Mouse (Mus musculus) adrenal gland, postnatal 10 days (tissue): ENCODE measurements around the gene Cnot6. TPM values are rescaled to one million over a fixed set of nuclear protein-coding genes. Genes with fewer than 3 reads are reported as not detected.
A peak's percentile ranks its signal among the peaks of the same experiment; 100 is the strongest.

Experiments
- DNase-seq: peaks from one replicate; pipeline ENCODE4 v3.0.0; 2021; ENCODE audit warnings: mixed read lengths
- long read RNA-seq, 2 experiments: library from polyadenylated mRNA; stranded (forward); transcript quantifications; one replicate each; pipeline ENCODE4 v2.0.0; 2021
- total RNA-seq, 2 experiments: library from RNA; stranded (reverse); gene quantifications; 2 replicates each; pipeline ENCODE4 v1.2.3; 2021

Cnot6 gene
- total RNA-seq = 10 to 100 TPM; 51.1 to 61.2 TPM
- long read RNA-seq, experiment 1, full-length matches to known transcripts = 27 of 36 reads
- long read RNA-seq, experiment 1, partial matches to known transcripts = 4 of 36 reads
- long read RNA-seq, experiment 1, other reads (novel, unspliced or antisense) = 5 of 36 reads
- long read RNA-seq, experiment 2, full-length matches to known transcripts = 13 of 18 reads
- long read RNA-seq, experiment 2, partial matches to known transcripts = 2 of 18 reads
- long read RNA-seq, experiment 2, other reads (novel, unspliced or antisense) = 3 of 18 reads

DNA sequence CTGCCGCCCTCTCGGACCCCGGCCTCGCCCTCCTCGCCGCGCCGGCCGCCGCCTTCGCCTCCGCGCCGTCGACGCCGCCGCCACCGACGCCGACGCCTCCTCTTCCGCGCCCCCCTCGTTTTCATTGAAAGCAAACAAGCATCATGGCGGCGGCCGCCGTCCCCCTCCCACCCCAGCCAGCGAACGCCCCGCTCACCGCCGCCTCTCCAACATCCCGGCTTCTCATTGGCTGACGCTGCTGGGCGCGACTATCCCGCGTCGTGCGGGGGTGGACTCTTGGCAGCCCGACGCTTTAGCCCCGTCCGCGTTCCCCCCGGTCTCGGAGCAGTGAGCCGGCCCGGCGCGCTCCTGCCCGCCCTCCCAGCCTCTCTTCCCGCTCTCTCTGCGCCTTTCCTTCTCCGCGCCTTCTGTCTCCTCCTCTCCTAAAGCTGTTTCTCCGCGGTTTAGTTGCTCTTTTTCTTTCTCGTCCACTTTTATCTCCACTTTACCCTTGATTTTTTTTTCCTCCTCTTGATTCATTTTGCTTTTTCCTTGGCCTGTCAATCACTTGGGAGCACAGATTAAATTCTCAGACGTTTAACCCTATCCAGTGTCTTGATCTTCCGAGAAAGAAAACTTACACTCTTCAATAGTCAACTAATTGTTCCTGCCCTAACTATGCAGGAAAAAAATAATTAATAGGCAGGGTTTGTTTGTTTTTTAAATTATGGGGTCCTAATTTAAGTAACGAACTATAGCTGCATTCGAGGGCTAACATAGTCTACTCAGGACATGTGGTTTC lies at the start of gene Cnot6:
Gene Cnot6, minus strand, starts transcription at position 169 of the 781 bp plus-strand sequence.
- DNase-seq = peak; percentile 99

DNA sequence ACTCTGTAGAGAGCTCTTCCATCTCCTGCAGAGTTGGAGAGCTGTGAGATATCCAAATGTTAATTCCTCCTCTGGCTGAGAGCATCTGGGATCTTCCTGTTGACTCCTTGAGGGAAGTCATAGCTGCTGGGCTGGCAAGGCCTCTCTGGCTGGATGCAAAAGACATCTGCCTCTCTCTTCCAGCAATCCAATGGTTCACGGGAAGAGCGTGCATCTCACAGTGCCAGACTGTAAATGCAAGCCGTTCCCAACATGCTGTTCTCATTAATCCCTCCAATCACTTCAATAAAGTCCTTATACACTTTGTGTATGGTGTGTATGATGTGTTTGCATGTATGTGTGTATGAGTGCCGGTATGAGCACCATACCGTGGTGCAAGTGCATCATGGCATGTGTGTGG lies 48.6 kb upstream of the Cnot6 start:
- DNase-seq = no peak

DNA sequence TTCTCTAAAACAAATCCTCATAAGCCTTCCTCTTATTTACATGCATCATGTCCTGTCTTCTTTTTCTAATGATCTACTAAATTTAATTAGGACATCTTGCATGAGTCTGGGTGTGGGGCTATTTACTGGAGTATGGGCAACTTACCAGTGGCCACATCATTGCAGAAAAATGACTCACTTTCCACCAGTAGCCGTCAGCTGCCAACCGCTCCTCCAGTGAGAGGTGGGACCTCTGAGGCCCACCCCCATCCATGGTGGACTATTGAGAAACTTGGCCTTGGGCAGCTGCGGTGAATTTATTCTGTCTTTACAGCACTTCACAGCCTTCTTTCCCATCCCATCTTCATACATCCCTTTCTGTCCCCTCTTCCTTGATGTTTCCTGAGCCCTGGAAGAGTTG lies 45.6 kb upstream of the Cnot6 start:
- no peak for DNase-seq

DNA sequence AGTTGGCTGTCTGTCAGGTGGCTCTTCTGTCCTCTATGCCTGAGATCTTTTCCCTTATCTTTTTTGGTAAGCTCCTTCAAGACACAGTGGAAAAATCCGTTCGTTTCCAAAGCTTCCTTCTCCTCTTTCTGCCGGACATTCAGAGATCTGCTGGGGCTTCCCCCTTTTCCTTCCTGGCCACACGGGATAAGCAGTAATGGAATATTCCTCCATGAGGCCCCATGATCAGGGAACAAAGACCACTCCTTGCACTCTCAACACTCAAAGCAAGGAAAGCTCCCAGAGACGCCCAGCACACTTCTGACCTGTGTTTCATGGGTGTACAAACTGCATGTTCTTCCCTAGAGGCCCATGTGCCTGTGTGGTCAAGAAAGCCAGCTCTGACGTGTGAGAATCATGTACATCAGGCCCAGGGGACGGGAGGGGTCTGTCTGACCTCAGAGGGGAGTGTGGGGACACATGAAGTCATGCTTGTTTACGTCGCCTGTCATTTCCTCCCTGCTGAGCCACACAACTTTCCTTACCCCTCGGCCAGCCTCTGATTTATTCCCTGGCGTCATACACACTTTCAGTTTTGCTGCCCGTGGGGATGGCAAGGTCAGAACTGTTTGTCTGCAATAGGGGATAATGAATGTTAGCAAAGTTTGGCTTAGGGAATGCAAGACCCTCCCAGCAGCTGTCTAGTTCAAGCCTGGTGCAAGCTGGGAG lies 42.6 kb upstream of the Cnot6 start:
- DNase-seq = peak; percentile 62

DNA sequence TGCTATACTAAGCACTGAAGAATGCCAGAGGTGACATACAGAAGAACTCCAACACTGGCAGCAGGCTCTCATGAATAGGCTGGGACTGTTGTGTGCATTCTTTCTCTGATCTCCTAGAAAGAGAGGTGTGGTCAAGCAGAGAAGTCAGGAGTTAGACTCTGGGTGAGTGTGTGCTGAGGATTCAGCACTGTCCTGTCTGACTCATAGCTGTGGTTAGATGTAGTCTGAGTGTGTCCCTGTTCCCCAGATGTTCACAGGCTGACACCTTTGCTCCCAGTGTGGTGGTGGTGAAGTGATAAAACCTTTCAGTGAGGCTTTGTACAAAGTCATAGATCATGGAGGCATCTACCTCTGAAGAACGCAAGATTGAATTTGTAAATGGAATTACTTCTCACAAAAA lies 34.2 kb upstream of the Cnot6 start:
- DNase-seq = no peak

DNA sequence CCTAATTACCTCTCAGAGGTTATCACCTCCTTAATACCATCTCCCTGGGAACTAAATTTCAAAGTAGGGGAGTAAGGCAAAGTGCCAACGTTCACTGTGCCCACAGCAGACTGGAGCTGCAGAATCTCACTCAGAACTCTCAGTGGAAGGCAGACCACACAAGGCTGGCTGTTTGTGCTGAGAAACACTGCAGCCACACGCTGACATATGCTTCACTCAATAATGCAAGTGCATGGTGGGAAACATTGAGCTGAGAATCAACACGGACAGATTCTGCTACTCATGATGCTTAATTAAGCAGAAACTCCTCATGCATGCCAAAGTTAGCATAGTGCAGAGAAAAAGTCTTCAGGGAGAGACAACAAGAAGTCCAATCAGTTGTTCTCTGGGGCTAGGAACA lies 33.3 kb upstream of the Cnot6 start:
- no peak for DNase-seq

DNA sequence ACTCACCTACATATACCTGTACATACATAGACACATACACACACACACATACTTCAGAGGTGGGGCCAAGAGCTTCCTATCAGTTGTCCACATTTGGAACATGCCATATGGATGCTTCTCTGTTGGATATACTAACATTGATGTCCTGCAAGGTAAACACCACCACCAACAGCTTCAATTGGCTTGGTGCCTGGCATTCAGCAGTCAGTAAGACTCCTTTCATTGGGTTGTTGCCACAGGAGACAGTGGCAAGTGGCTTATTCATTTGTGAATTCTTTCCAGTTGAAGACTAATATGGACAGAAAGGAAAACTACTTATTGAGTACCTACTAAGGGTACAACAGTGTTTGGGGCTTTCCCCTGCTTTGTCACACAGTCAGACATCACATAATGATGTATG lies 32.5 kb upstream of the Cnot6 start:
- DNase-seq = no peak

DNA sequence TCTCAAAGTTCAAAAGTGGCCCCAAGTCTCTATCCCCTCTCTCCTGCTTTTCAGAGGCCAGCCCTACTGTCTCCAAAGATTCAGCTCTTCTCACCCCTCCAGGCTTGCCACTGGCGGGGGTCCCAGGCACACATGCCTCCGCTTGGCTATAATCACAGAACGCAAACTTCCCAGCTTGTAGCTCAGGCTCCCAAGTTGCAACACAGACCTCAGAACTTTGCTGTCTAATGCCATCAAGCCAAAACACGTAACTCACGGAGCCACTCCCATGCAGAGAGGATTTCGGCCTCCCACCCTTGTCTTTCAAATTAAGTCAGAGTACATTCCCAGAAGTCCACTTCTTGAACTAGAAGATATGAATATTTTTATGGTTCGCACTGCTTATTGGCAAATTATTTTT lies 31.1 kb upstream of the Cnot6 start:
- DNase-seq = no peak

DNA sequence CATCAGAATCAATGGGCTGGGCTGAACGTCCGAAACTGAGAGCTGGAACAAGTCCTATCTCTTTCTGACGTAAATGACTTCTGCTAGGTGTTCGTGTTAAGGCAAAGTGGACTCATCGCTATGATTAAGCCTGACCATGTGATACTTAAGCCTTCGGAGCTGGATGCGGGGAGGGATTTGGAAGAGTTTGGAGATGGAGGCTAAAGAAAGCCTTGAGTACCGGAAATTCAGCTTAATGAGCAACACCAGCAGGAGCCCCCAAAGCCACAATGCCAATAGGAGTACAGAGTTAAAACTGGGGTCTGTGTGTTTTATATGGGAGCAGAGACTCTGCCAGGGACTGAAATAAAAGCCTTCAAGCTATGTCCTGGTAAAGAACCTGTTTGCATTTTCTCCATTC lies 29.7 kb upstream of the Cnot6 start:
- no peak for DNase-seq

DNA sequence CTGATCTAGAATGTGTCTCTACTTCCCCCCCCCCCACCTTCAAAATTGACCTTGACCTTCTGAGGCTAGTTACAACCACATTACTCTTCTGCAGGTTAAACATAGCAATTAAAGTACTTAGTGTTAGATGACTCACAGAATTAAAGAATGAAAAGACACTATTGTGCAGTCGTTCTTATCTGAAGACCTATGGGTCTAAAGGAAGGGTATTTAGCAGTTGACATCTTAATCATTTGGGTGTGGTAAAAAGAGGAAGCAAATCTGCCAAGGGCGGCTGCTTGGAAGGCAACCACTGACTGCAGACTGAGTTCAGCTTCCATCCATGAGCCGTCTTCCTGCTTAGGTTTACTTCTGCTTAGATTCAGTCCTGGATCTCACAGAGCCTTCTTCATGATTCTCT lies 27.3 kb upstream of the Cnot6 start:
- no peak for DNase-seq

DNA sequence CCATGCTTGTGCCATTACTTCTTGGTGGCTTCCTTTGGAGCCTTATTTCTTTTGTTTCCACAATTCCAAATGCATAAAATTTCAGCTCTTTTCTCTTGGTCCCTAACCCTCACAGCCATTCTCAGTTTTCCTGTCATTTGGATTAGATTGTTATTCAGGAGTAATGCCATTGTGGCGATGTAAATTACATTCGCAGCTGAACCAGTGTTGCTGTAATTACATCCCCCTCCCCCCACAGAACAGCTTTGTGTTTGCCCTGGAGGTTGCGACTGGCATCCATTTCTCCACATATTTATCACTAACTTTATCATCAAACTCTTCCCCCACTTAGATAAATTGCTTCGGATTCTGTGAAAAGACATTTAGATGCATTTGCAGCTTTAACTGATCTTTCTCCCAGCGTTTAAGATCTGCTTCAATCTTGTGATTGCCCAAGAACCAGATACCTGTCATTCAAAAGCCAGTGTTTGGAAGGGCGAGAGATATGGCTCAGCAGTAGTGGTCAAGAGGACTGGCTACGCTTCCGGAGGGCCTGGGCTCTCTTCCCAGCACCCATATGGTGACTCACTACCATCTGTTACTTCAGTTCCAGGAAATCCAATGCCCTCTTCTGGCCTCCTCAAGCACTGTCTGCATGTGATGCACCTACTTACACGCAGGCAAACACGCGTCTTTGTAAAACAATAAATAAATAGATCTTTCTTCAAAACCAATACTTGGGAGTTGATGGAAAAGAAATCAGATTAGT lies 26.3 kb upstream of the Cnot6 start:
- DNase-seq = no peak

DNA sequence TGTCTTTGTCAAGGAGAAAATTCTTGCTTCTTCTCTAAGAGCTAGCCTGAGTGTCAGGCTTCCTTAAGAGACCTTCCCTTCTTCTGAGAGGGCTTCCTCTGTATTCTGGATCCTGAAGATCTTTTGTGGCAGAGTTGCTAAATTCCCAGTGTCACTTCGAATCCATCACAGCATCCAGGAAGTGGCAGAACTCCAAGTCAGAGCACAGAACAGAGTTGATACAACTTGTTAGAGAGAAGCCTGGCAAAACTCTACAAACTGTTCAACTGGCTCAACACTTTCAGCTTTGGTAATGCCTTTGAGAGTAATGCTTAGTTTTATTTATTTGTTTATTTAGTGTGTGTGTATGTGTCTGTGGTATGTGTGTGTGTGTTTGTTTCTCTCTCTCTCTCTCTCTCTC lies 25.1 kb upstream of the Cnot6 start:
- no peak for DNase-seq

DNA sequence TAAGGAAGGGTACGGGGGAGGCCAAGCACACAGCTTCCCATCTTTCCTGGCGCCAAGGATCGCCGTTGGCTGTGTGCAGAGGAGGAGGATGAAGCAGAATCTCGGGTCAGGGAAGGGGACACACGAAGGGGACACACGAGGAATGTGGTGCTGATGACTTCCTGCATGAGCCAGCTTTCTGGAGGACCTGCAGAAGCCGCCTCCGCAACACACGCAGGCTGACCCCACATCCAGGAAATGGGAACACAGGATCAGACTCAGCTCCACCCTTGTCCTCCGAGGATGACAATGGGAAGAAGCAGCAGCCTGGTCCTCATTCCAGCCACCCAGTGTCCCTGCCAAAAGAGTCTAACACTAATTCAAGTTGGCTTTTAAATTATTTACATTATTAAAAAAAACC lies 22.2 kb upstream of the Cnot6 start:
- DNase-seq = no peak

DNA sequence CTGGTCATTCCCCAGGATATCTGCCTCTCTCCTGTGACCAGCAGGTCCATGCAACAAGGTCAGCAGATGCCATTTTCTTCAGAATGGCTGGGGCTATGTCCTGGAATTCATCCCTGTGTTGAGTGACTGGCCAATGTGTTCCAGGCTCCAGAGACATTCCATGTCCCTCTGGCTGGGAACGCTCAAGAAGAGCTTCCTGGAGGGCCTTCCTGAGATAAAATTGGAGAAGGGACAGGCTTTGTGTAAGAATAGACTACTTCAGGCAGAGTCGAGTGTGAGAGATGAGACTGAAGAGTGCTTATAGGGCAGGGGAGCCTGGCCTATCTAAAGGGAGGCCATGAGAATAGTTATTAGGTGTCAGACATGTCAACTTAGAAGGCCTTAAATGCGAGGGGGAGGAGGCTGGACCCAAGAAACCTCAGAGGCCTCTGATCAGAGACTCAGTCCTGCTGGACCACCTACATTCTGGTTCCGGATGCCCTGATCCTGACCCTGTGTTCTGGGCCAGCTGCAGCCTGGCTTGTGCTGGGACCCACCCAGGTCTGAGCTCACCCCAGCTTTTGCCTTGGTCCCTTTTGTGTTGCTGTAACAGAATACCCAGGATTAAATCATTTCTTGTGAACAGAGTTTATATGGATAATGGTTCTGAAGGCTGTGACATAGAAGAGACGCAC lies 17.9 kb upstream of the Cnot6 start:
- DNase-seq = no peak

DNA sequence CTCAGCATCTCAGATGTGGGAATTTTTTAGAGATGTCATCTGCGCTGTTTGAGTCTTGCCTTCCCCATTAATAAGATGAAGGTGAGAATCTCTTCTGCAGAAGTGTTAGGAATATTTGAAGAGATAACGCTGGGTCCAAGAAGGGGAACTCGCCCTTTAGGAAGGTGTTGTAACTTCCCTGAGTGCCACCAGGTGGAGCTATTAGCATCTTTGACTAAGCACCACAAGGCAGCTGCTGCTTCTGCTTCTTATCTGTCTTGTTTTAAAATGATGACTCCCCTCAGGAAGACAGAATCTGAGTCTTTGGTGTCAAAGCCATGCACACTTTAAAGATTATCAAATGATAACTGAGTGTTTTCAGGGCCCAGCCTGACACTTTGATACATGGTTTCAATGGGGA lies 15.4 kb upstream of the Cnot6 start:
- DNase-seq = peak; percentile 70

DNA sequence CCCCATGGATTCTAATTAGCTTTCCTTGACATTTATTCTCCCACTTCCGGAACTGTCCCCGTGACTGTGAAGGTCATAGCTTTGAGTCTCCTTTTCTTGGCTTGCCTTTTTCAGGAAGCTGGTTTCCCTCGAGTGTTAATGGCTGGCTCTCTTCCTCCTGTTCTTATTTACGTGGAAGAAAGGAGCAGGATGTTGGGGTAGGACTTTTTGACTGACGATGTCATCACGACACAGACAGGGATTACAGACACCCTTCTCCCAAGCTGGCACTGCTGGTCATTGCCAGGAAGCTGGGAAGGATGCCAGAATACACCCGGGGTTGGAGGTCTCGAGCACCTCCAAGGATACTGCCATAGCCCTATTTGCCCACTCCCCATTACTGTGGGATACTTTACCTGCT lies 14.3 kb upstream of the Cnot6 start:
- peak; percentile 30 for DNase-seq

DNA sequence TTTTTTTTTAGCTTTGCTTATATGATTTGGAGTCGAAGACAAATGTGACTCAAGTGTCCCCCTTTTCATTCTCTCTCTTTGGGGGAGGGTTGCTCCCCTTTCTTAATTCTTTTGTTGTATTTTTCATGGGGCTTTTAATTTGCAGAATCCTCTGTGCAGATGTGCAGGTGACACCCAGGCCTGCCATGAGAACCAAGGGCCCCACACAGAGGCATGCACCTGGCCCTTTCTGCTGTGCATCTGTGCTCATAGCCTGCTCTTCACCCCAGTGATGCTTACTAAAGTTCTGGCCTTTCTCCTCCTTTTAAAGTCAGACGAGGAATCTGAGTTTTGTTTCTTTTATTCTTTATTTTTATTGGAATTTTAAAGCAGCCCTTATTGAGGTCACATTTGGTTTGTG lies 12.2 kb upstream of the Cnot6 start:
- no peak for DNase-seq

DNA sequence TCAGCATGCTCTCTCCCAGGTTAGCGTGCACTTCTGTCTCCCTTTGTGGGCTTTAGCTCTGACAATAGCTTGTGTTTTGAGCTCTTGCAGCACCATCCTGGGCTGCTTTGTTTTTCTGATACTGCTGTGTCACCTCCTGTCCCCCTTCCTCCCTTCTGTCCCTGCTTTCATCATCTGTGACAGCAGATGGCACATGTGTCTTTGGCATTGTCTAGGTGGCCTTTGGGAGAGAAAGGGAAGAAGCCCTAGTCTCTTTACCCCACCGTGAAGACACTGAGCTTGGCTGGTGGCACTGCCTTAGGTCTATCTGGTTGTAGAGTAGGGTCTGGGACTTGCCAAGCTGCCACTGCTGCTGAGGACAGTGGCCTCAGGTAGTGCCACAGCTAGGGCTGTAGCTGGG lies 10.8 kb upstream of the Cnot6 start:
- no peak for DNase-seq

DNA sequence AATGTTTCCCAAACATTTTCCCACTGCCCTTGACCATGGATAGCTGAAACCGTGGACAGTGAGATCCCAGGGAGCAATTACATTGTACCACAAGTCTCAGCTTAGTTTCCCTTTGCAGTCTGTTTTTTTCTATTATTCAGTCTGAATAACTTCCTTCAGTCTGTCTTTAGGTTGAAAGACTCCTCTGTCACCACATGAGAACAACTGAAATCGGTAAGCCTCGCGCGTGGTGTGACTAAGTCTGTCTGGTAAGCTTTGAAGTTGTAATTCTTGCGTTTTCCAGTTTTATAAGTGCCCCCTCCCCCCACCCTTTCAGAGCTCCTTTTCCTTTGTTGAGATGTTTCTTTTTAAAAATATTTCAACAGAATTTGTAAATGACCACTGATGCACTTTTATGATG lies 10.2 kb upstream of the Cnot6 start:
- DNase-seq = no peak

DNA sequence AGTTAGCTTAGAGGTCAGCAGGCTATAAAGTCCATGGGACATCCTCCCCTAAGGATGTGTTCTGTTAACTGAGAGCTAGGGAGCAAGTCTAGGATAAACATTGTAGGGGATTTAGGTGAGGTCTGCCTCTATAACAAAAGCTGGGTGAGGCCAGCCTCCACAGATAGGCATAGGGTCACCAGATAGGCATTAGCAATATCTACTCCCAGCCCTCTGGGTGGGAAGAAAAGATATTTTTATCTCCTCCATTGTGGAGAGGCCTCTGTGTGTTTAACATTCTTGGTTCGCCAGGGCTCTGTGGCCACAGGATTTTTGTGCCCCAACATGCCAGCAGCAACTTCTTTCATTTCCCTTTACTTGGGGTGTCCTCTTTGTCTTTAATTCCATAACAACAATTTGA lies 8.8 kb upstream of the Cnot6 start:
- no peak for DNase-seq

DNA sequence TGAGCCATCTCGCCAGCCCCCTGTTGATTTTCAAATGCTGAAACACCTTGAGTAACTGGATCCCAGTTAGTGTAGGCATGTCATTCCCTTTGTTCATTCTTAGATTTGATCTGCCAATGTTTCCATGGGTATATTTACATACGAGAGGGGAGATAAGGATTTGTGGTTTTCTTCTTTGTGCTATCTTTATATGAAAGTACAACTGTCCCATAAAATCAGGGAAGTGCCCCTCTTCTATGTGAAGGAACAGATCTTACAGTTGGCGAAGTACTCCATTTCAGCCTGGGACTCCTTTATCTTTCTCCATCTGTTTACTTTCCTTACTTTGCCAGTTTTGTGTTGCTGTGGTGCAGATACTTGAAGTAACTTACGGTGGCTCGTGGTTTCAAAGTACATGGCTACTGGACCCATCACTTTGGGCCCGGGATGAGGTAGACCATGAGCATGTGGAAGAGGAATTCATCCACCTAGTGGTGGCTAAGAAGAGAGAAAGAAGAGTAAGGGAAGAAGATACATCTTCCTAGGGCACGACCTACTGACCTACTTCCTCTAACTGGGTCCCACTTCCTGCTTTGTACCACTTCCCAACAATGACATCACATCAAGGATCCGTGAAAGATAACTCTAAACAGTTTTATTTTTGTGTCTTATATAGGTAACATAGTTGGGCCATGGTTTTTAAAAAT lies 7.1 kb upstream of the Cnot6 start:
- no peak for DNase-seq
